7 mouse cellular contexts compared by ENCODE assay signal in the genomic region with DNA sequence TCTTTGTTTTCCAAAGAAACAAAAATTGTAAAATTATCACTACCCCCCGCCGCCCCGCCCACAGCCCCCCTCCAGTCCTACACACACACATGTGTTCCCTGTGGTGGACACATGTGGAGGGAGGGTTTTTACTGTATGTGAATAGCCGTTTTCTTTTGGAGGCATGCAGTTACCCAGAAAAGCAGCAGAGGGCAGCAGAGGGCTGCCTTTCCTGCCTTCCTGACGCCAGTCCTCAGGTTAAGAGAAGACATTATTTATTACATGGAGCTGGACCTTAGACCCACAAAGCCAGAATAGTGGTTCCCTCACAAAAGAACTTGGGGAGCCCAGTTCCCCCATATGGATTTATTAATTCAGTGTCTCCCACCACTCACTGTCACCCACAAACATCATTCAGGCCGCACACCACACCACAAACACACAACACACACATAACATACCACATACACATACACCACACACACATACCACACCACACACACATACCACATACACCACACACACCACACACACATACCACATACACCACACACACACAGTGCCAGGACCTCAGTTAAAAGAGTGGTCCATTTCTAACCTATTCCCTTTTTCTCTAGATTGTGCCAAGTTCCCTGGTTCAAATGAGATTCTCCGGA. TPM values are rescaled to one million over a fixed set of nuclear protein-coding genes. Genes with fewer than 3 reads are reported as not detected.
DNase-seq lines count a peak whose midpoint lies in the region; ATAC-seq and TF ChIP-seq lines count a peak whose summit lies in the region.

No protein-coding gene starts in this region.

- peak; percentile 74 for ATAC-seq in intestine, postnatal 0 days
- peak; percentile 77 for ATAC-seq in midbrain, embryonic 12.5 days (ENCODE audit: low FRiP score, low read depth)

- no peak for TF ChIP-seq POLR2A in small intestine, adult 2 months (IDR thresholded peaks at IDR 0.05; ENCODE audit: low read depth, low read length)

- H3K36me3 ChIP-seq in intestine, postnatal 0 days (ENCODE audit: control insufficient read depth, insufficient read depth): no peaks in the 10 kb centered on the region
- H3K36me3 ChIP-seq in midbrain, embryonic 12.5 days: no peaks in the 10 kb centered on the region
- no peaks in the 10 kb centered on the region for H3K36me3 ChIP-seq in small intestine, adult 2 months (ENCODE audit: control insufficient read depth, insufficient read depth, low read length)

- WGBS in intestine, postnatal 0 days: 22% methylated on average over 7 of the region's 7 CpGs
- 26% methylated on average over 7 of the region's 7 CpGs for WGBS in midbrain, embryonic 12.5 days
- WGBS in small intestine, adult 2 months: 13% methylated on average over 7 of the region's 7 CpGs

- no peak overlapping the region for H3K4me3 ChIP-seq in intestine, postnatal 0 days (ENCODE audit: low read depth, low read length)
- no peak overlapping the region for H3K4me3 ChIP-seq in midbrain, embryonic 12.5 days
- no peak overlapping the region for H3K4me3 ChIP-seq in small intestine, adult 2 months (ENCODE audit: low read depth, low read length)

- H3K4me2 ChIP-seq in intestine, postnatal 0 days (replicated peaks; ENCODE audit: low read depth): peak overlapping the region; percentile 37
- no peak overlapping the region for H3K4me2 ChIP-seq in midbrain, embryonic 12.5 days (replicated peaks)

- no peak overlapping the region for H3K9ac ChIP-seq in intestine, postnatal 0 days (ENCODE audit: low read depth, low read length)
- 0 out of 2 replicates have a peak overlapping the region, but pooled peaks have one; percentile 15 for H3K9ac ChIP-seq in midbrain, embryonic 12.5 days (replicated peaks)

- peak; percentile 74 for DNase-seq in adrenal gland, adult 2 months
- peak; percentile 69 for DNase-seq in embryo, embryonic 10 days (ENCODE audit: low spot score)
- peak; percentile 30 for DNase-seq in gastrocnemius, postnatal 14 days
- peak; percentile 67 to 73 for DNase-seq in left cerebral cortex, postnatal 36 days (ENCODE audit: low spot score in 2 of 2)

- H3K4me1 ChIP-seq in intestine, postnatal 0 days (replicated peaks; ENCODE audit: control insufficient read depth, insufficient read depth, low read length): peaks cover 6% of the 10 kb centered on the region
- H3K4me1 ChIP-seq in midbrain, embryonic 12.5 days: no peaks in the 10 kb centered on the region
- peaks cover 19% of the 10 kb centered on the region for H3K4me1 ChIP-seq in small intestine, adult 2 months (ENCODE audit: control insufficient read depth, insufficient read depth, insufficient read length, low read length)

- intact Hi-C loops in gastrocnemius, postnatal 14 days (cut with DNase I; ENCODE audit: low total_unique reads): loop anchor here (5.0 to 10.0 kb wide), 2 partner anchors 53 to 221 kb away; a partner anchor contains a TSS
- intact Hi-C loops in left cerebral cortex, postnatal 36 days (cut with DNase I): loop anchor here (5.0 to 10.0 kb wide), 2 partner anchors 223 to 251 kb away; no protein-coding TSS in a partner anchor

- TF ChIP-seq CTCF in intestine, postnatal 0 days (IDR thresholded peaks at IDR 0.05; ENCODE audit: low read depth): peak; percentile 91
- peak; percentile 97; the same call in 1 of the 2 replicates for TF ChIP-seq CTCF in small intestine, adult 2 months (IDR thresholded peaks at IDR 0.05; ENCODE audit: extremely low read depth, insufficient read length, insufficient replicate concordance, low read depth, low read length)

- H3K27me3 ChIP-seq in intestine, postnatal 0 days (replicated peaks; ENCODE audit: control insufficient read depth, insufficient read depth, low read length): no peaks in the 10 kb centered on the region
- H3K27me3 ChIP-seq in midbrain, embryonic 12.5 days: peaks cover 23% of the 10 kb centered on the region
- H3K27me3 ChIP-seq in small intestine, adult 2 months (ENCODE audit: control insufficient read depth, insufficient read depth, low read length): no peaks in the 10 kb centered on the region

- H3K27ac ChIP-seq in intestine, postnatal 0 days (ENCODE audit: low read depth, low read length): peak overlapping the region; percentile 86
- H3K27ac ChIP-seq in midbrain, embryonic 12.5 days (replicated peaks): no peak overlapping the region
- peak overlapping the region; percentile 97 for H3K27ac ChIP-seq in small intestine, adult 2 months (ENCODE audit: insufficient read depth, low read depth, low read length)

- no peaks in the 10 kb centered on the region for H3K9me3 ChIP-seq in intestine, postnatal 0 days (ENCODE audit: control insufficient read depth)
- H3K9me3 ChIP-seq in midbrain, embryonic 12.5 days: no peaks in the 10 kb centered on the region

RNA-seq across cellular contexts. Expression of a gene that starts 5.8 kb away (rescaled TPM):
- 10 to 100 TPM; 82.3 to 86.1 TPM for total RNA-seq in adrenal gland, adult 2 months (2021)
- 29.4 and 31.3 TPM in 2 replicates for polyA plus RNA-seq in adrenal gland, adult 2 months (2012; rRNA removed)
- 10 to 100 TPM; 25.0 to 27.2 TPM for total RNA-seq in gastrocnemius, postnatal 14 days (2021)
- 33.3 and 35.0 TPM in 2 replicates for polyA plus RNA-seq in intestine, postnatal 0 days (2015; fragmentation: Nextera tagmentation; extraction: Ambion mirVana)
- 10 to 100 TPM; 52.1 to 55.5 TPM for total RNA-seq in left cerebral cortex, postnatal 36 days (2021)
- 30.1 and 30.6 TPM in 2 replicates for polyA plus RNA-seq in midbrain, embryonic 12.5 days (2016; fragmentation: Nextera tagmentation; extraction: Ambion mirVana)
- polyA plus RNA-seq in small intestine, adult 2 months (2012; rRNA removed): 20.2 and 40.8 TPM in 2 replicates

RNA-seq across cellular contexts. Expression of a gene that starts 49.1 kb away (rescaled TPM):
- 1 to 10 TPM; 1.6 to 6.5 TPM for total RNA-seq in adrenal gland, adult 2 months (2021)
- 0.38 and 1.1 TPM in 2 replicates for polyA plus RNA-seq in adrenal gland, adult 2 months (2012; rRNA removed)
- 1 to 10 TPM in 1 of 2 experiments, under 1 TPM in 1; 0.80 to 1.5 TPM for total RNA-seq in gastrocnemius, postnatal 14 days (2021)
- polyA plus RNA-seq in intestine, postnatal 0 days (2015; fragmentation: Nextera tagmentation; extraction: Ambion mirVana): 0.33 and 0.44 TPM in 2 replicates
- total RNA-seq in left cerebral cortex, postnatal 36 days (2021): 1 to 10 TPM in 1 of 2 experiments, under 1 TPM in 1; 0.88 to 1.1 TPM
- polyA plus RNA-seq in midbrain, embryonic 12.5 days (2016; fragmentation: Nextera tagmentation; extraction: Ambion mirVana): 0.30 TPM in 1 of 2 replicates, not detected in the other
- polyA plus RNA-seq in small intestine, adult 2 months (2012; rRNA removed): not detected in 2 replicates

RNA-seq across cellular contexts. Expression of a gene that starts 52.9 kb away (rescaled TPM):
- 10 to 100 TPM; 41.9 to 72.8 TPM for total RNA-seq in adrenal gland, adult 2 months (2021)
- polyA plus RNA-seq in adrenal gland, adult 2 months (2012; rRNA removed): 90.6 and 92.6 TPM in 2 replicates
- 10 to 100 TPM; 31.2 to 42.1 TPM for total RNA-seq in gastrocnemius, postnatal 14 days (2021)
- polyA plus RNA-seq in intestine, postnatal 0 days (2015; fragmentation: Nextera tagmentation; extraction: Ambion mirVana): 40.8 and 43.2 TPM in 2 replicates
- total RNA-seq in left cerebral cortex, postnatal 36 days (2021): 10 to 100 TPM; 64.5 to 68.2 TPM
- polyA plus RNA-seq in midbrain, embryonic 12.5 days (2016; fragmentation: Nextera tagmentation; extraction: Ambion mirVana): 41.3 and 44.2 TPM in 2 replicates
- 42.0 and 60.6 TPM in 2 replicates for polyA plus RNA-seq in small intestine, adult 2 months (2012; rRNA removed)
